In the genomic region with DNA sequence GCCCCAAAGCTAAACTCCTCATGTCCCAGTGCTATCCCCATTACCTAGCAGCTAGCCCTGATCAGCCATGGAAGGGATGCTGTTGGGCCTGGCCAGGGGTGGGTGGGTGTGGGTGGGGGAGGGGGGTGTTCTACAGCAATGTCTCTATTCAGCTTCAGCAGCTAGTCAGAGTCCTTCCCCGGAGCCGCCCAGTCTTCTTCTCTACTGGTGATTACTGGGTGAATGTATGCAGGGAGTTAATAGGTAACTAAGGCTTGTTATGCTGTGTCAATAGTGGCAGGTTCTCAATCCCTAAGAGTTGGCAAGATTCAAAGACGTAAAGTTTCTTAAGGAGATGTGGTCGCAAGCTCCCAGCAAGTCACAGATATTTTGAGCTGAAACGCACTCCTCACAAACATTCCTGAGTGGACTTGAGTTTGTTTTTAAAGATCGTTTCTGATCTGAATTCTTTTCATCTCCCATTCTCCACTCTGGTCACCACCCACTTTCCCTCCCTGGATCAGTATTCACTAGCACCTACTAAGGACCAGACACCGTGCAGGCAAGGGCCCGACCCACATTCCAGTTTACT, we compare ENCODE assay signal across 12 mouse cellular contexts. TPM values are rescaled to one million over a fixed set of nuclear protein-coding genes. Genes with fewer than 3 reads are reported as not detected.
A peak's percentile ranks its signal among the peaks of the same experiment; 100 is the strongest.
DNase-seq lines count a peak whose midpoint lies in the region; ATAC-seq and TF ChIP-seq lines count a peak whose summit lies in the region.
"Had no signal": no experiment of that assay in that cellular context is flagged by ENCODE, and none has a peak within 500 bp of the region (broad histone marks: within the 10 kb centered on the region; RNA-seq: fewer than 3 reads in every experiment).

No protein-coding gene starts in this region.

- no peak for TF ChIP-seq EP300 in stomach, postnatal 0 days (optimal IDR thresholded peaks at IDR 0.05)

- ATAC-seq in heart, embryonic 15.5 days (replicated peaks; ENCODE audit: insufficient number of reproducible peaks, insufficient read depth, low FRiP score, low read depth): no peak
- no peak for ATAC-seq in midbrain, embryonic 13.5 days
- ATAC-seq in midbrain, postnatal 0 days (ENCODE audit: low FRiP score): no peak
- ATAC-seq in intestine, postnatal 0 days: no peak
- no peak for ATAC-seq in stomach, postnatal 0 days (ENCODE audit: low FRiP score, low TSS enrichment)

- peak overlapping the region; percentile 41; the same call in 1 of the 2 replicates for H3K27ac ChIP-seq in heart, embryonic 15.5 days
- peak overlapping the region; percentile 79 for H3K27ac ChIP-seq in midbrain, embryonic 13.5 days
- no peak overlapping the region for H3K27ac ChIP-seq in midbrain, postnatal 0 days (ENCODE audit: low read depth, low read length)
- peak overlapping the region; percentile 65 for H3K27ac ChIP-seq in intestine, postnatal 0 days (ENCODE audit: low read depth, low read length)
- H3K27ac ChIP-seq in stomach, postnatal 0 days (replicated peaks): peak overlapping the region; percentile 97

- 62% methylated on average over 8 of the region's 8 CpGs for whole genome bisulfite sequencing in heart, embryonic 15.5 days
- WGBS in midbrain, embryonic 13.5 days: 63% methylated on average over 8 of the region's 8 CpGs
- WGBS in midbrain, postnatal 0 days: 66% methylated on average over 8 of the region's 8 CpGs
- WGBS in intestine, postnatal 0 days: 31% methylated on average over 8 of the region's 8 CpGs
- whole genome bisulfite sequencing in stomach, postnatal 0 days: 37% methylated on average over 8 of the region's 8 CpGs

- H3K4me1 ChIP-seq in heart, embryonic 15.5 days (replicated peaks): peaks cover 50% of the 10 kb centered on the region
- peaks cover 84% of the 10 kb centered on the region for H3K4me1 ChIP-seq in midbrain, embryonic 13.5 days (replicated peaks)
- peaks cover 14% of the 10 kb centered on the region for H3K4me1 ChIP-seq in midbrain, postnatal 0 days (ENCODE audit: insufficient read depth, low read length)
- peaks cover 9% of the 10 kb centered on the region; the same call in 1 of the 2 replicates for H3K4me1 ChIP-seq in intestine, postnatal 0 days (replicated peaks; ENCODE audit: control insufficient read depth, insufficient read depth, low read length)
- H3K4me1 ChIP-seq in stomach, postnatal 0 days (replicated peaks; ENCODE audit: control insufficient read depth, insufficient read depth): peaks cover 18% of the 10 kb centered on the region

- H3K4me2 ChIP-seq in heart, embryonic 15.5 days: no peak overlapping the region
- H3K4me2 ChIP-seq in midbrain, embryonic 13.5 days (replicated peaks): no peak overlapping the region
- no peak overlapping the region for H3K4me2 ChIP-seq in midbrain, postnatal 0 days (ENCODE audit: low read depth, low read length, poor library complexity, severe bottlenecking)
- peak overlapping the region; percentile 47 for H3K4me2 ChIP-seq in intestine, postnatal 0 days (replicated peaks; ENCODE audit: low read depth)
- H3K4me2 ChIP-seq in stomach, postnatal 0 days (replicated peaks; ENCODE audit: low read depth): 0 out of 2 replicates have a peak overlapping the region, but pooled peaks have one; percentile 23

- no peak overlapping the region for H3K9ac ChIP-seq in heart, embryonic 15.5 days
- H3K9ac ChIP-seq in midbrain, embryonic 13.5 days (replicated peaks): no peak overlapping the region
- no peak overlapping the region for H3K9ac ChIP-seq in midbrain, postnatal 0 days (replicated peaks; ENCODE audit: low read length, poor library complexity, severe bottlenecking)
- H3K9ac ChIP-seq in intestine, postnatal 0 days (ENCODE audit: low read depth, low read length): no peak overlapping the region
- H3K9ac ChIP-seq in stomach, postnatal 0 days (ENCODE audit: low read length): peak overlapping the region; percentile 38; the same call in 1 of the 2 replicates

- TF ChIP-seq CTCF in midbrain, postnatal 0 days (IDR thresholded peaks at IDR 0.05): no peak
- TF ChIP-seq CTCF in intestine, postnatal 0 days (IDR thresholded peaks at IDR 0.05; ENCODE audit: low read depth): no peak
- TF ChIP-seq CTCF in stomach, postnatal 0 days (IDR thresholded peaks at IDR 0.05; ENCODE audit: low read depth): no peak

- no peaks in the 10 kb centered on the region for H3K27me3 ChIP-seq in heart, embryonic 15.5 days
- H3K27me3 ChIP-seq in midbrain, embryonic 13.5 days: no peaks in the 10 kb centered on the region
- H3K27me3 ChIP-seq in midbrain, postnatal 0 days (ENCODE audit: insufficient read depth, low read length): no peaks in the 10 kb centered on the region
- H3K27me3 ChIP-seq in intestine, postnatal 0 days (replicated peaks; ENCODE audit: control insufficient read depth, insufficient read depth, low read length): no peaks in the 10 kb centered on the region
- H3K27me3 ChIP-seq in stomach, postnatal 0 days (ENCODE audit: control insufficient read depth, insufficient read depth, low read length): no peaks in the 10 kb centered on the region

- H3K4me3 ChIP-seq in heart, embryonic 15.5 days: no peak overlapping the region
- no peak overlapping the region for H3K4me3 ChIP-seq in midbrain, embryonic 13.5 days (replicated peaks)
- no peak overlapping the region for H3K4me3 ChIP-seq in midbrain, postnatal 0 days (ENCODE audit: low read depth, low read length)
- H3K4me3 ChIP-seq in intestine, postnatal 0 days (ENCODE audit: low read depth, low read length): no peak overlapping the region
- H3K4me3 ChIP-seq in stomach, postnatal 0 days (ENCODE audit: low read depth, low read length): no peak overlapping the region

- intact Hi-C loops in heart, postnatal 10 days (cut with DNase I): no loop called here

- peaks cover 3% of the 10 kb centered on the region; the same call in 1 of the 2 replicates for H3K36me3 ChIP-seq in heart, embryonic 15.5 days
- 0 out of 2 replicates have a peak, but pooled peaks cover 5% of the 10 kb centered on the region for H3K36me3 ChIP-seq in midbrain, embryonic 13.5 days
- H3K36me3 ChIP-seq in midbrain, postnatal 0 days (ENCODE audit: insufficient read depth, low read length): no peaks in the 10 kb centered on the region
- peaks cover 10% of the 10 kb centered on the region for H3K36me3 ChIP-seq in intestine, postnatal 0 days (ENCODE audit: control insufficient read depth, insufficient read depth)
- H3K36me3 ChIP-seq in stomach, postnatal 0 days (ENCODE audit: control insufficient read depth, insufficient read depth, low read length): no peaks in the 10 kb centered on the region; the same call in 1 of the 2 replicates

- no peak for DNase-seq in heart, postnatal 10 days
- no peak for DNase-seq in midbrain, postnatal 0 days (ENCODE audit: low spot score)
- DNase-seq in stomach, postnatal 0 days (ENCODE audit: low spot score): peak; percentile 66
- no peak for DNase-seq in layer of hippocampus, adult 9-11 months
- DNase-seq in spleen, postnatal 10 days (ENCODE audit: low spot score in 2 of 2): no peak
- DNase-seq: heart, postnatal 36 days; layer of hippocampus, postnatal 36 days; lung, postnatal 14 days had no signal

- H3K9me3 ChIP-seq in heart, embryonic 15.5 days (replicated peaks): no peaks in the 10 kb centered on the region
- H3K9me3 ChIP-seq in midbrain, embryonic 13.5 days: no peaks in the 10 kb centered on the region
- H3K9me3 ChIP-seq in midbrain, postnatal 0 days (ENCODE audit: low read length): no peaks in the 10 kb centered on the region
- H3K9me3 ChIP-seq in intestine, postnatal 0 days (ENCODE audit: control insufficient read depth): no peaks in the 10 kb centered on the region
- H3K9me3 ChIP-seq in stomach, postnatal 0 days (ENCODE audit: control insufficient read depth, low read length): no peaks in the 10 kb centered on the region

RNA-seq across cellular contexts. Expression of gene Btg2, which starts 8.7 kb away (rescaled TPM):
- 36.9 and 45.4 TPM in 2 replicates for polyA plus RNA-seq in heart, embryonic 15.5 days (2015; fragmentation: Nextera tagmentation; extraction: Ambion mirVana)
- total RNA-seq in heart, postnatal 10 days (2021): 10 to 100 TPM; 30.3 to 32.9 TPM
- polyA plus RNA-seq in midbrain, embryonic 13.5 days (2015; fragmentation: Nextera tagmentation; extraction: Ambion mirVana): 109 and 110 TPM in 2 replicates
- 12.0 and 19.8 TPM in 2 replicates for total RNA-seq in midbrain, postnatal 0 days (2014; rRNA removed)
- polyA plus RNA-seq in midbrain, postnatal 0 days (2015; fragmentation: Nextera tagmentation; extraction: Ambion mirVana): 8.9 and 9.9 TPM in 2 replicates
- polyA plus RNA-seq in intestine, postnatal 0 days (2015; fragmentation: Nextera tagmentation; extraction: Ambion mirVana): 30.0 and 32.6 TPM in 2 replicates
- polyA plus RNA-seq in stomach, postnatal 0 days (2015; fragmentation: Nextera tagmentation; extraction: Ambion mirVana): 85.9 and 96.8 TPM in 2 replicates

RNA-seq across cellular contexts. Expression of gene Fmod, which starts 33.1 kb away (rescaled TPM):
- 23.3 and 32.3 TPM in 2 replicates for polyA plus RNA-seq in heart, embryonic 15.5 days (2015; fragmentation: Nextera tagmentation; extraction: Ambion mirVana)
- total RNA-seq in heart, postnatal 10 days (2021): 10 to 100 TPM; 18.1 to 25.8 TPM
- polyA plus RNA-seq in midbrain, embryonic 13.5 days (2015; fragmentation: Nextera tagmentation; extraction: Ambion mirVana): 5.5 and 5.7 TPM in 2 replicates
- 17.0 and 17.1 TPM in 2 replicates for total RNA-seq in midbrain, postnatal 0 days (2014; rRNA removed)
- 24.8 and 26.3 TPM in 2 replicates for polyA plus RNA-seq in midbrain, postnatal 0 days (2015; fragmentation: Nextera tagmentation; extraction: Ambion mirVana)
- polyA plus RNA-seq in intestine, postnatal 0 days (2015; fragmentation: Nextera tagmentation; extraction: Ambion mirVana): 2.2 and 2.4 TPM in 2 replicates
- 7.9 and 9.0 TPM in 2 replicates for polyA plus RNA-seq in stomach, postnatal 0 days (2015; fragmentation: Nextera tagmentation; extraction: Ambion mirVana)
- total RNA-seq: common myeloid progenitor, adult 5-6 weeks had no signal

RNA-seq across cellular contexts. Expression of gene Chit1, which starts 40.9 kb away (rescaled TPM):
- polyA plus RNA-seq in heart, embryonic 15.5 days (2015; fragmentation: Nextera tagmentation; extraction: Ambion mirVana): 0.42 TPM in 2 replicates
- not detected for total RNA-seq in heart, postnatal 10 days (2021)
- polyA plus RNA-seq in midbrain, embryonic 13.5 days (2015; fragmentation: Nextera tagmentation; extraction: Ambion mirVana): 0.09 and 0.27 TPM in 2 replicates
- total RNA-seq in midbrain, postnatal 0 days (2014; rRNA removed): 0.24 and 0.99 TPM in 2 replicates
- polyA plus RNA-seq in midbrain, postnatal 0 days (2015; fragmentation: Nextera tagmentation; extraction: Ambion mirVana): 0.21 and 0.48 TPM in 2 replicates
- polyA plus RNA-seq in intestine, postnatal 0 days (2015; fragmentation: Nextera tagmentation; extraction: Ambion mirVana): 0.25 TPM in 1 of 2 replicates, not detected in the other
- 38.5 and 45.1 TPM in 2 replicates for polyA plus RNA-seq in stomach, postnatal 0 days (2015; fragmentation: Nextera tagmentation; extraction: Ambion mirVana)
- total RNA-seq: heart, postnatal 36 days; layer of hippocampus, postnatal 36 days had no signal

Comparison
In these comparisons a context has a peak if more than half of its experiments do, and no peak if none do; other contexts are left out.
1. H3K4me2 ChIP-seq: peak in intestine, postnatal 0 days (single experiment) and stomach, postnatal 0 days (single experiment); none in heart, embryonic 15.5 days (single experiment), midbrain, embryonic 13.5 days (single experiment) and midbrain, postnatal 0 days (single experiment).
2. RNA of gene Chit1, which starts 40.9 kb away (polyA plus RNA-seq): 38.5 to 45.1 TPM in stomach, postnatal 0 days; 0.42 TPM in heart, embryonic 15.5 days, 0.21 to 0.48 TPM in midbrain, postnatal 0 days, 0.09 to 0.27 TPM in midbrain, embryonic 13.5 days and 0.25 TPM in intestine, postnatal 0 days; every median in the first group is over 10 times any median in the second.